Mouse (Mus musculus) cerebellum, postnatal 4 days (tissue): Measurements from ENCODE around the gene Flrt1.

ENCODE experiments used
- DNase-seq, 2 experiments: peaks; one replicate each; pipeline ENCODE4 v3.0.0; 2022; ENCODE audit warnings: low spot score in 2 of 2, mixed read lengths in 1 of 2

Flrt1 gene

GRCm38 (mm10) chr19:7105544-7105943 lies at the start of gene Flrt1:
Gene Flrt1, minus strand, starts transcription at chr19:7105729.
- no peak for DNase-seq

- peak in 1 of 2 experiments; percentile 30 for DNase-seq
Observed at GRCm38 (mm10) chr19:7155196-7155595, 49.7 kb upstream of the Flrt1 start.

- no peak for DNase-seq
Observed at GRCm38 (mm10) chr19:7153232-7153631, 47.7 kb upstream of the Flrt1 start.

GRCm38 (mm10) chr19:7151927-7152653 lies 46.6 kb upstream of the Flrt1 start:
- DNase-seq, result no peak

- DNase-seq, result no peak
Observed at GRCm38 (mm10) chr19:7151300-7151926, 45.9 kb upstream of the Flrt1 start.

GRCm38 (mm10) chr19:7149158-7149685 lies 43.7 kb upstream of the Flrt1 start:
- DNase-seq, result no peak

- DNase-seq, result no peak
Observed at GRCm38 (mm10) chr19:7148541-7149085, 43.1 kb upstream of the Flrt1 start.

GRCm38 (mm10) chr19:7148096-7148495 lies 42.6 kb upstream of the Flrt1 start:
- no peak for DNase-seq

GRCm38 (mm10) chr19:7146376-7146775 lies 40.8 kb upstream of the Flrt1 start:
- no peak for DNase-seq

GRCm38 (mm10) chr19:7144458-7144857 lies 38.9 kb upstream of the Flrt1 start:
- no peak for DNase-seq

- no peak for DNase-seq
Observed at GRCm38 (mm10) chr19:7143854-7144253, 38.3 kb upstream of the Flrt1 start.

GRCm38 (mm10) chr19:7142207-7142915 lies 36.8 kb upstream of the Flrt1 start:
- DNase-seq, result no peak

GRCm38 (mm10) chr19:7140856-7141421 lies 35.4 kb upstream of the Flrt1 start:
- no peak for DNase-seq

- DNase-seq, result peak in 1 of 2 experiments; percentile 63
Observed at GRCm38 (mm10) chr19:7140373-7140772, 34.8 kb upstream of the Flrt1 start.

- no peak for DNase-seq
Observed at GRCm38 (mm10) chr19:7139321-7139720, 33.8 kb upstream of the Flrt1 start.

GRCm38 (mm10) chr19:7138327-7138726 lies 32.8 kb upstream of the Flrt1 start:
- no peak for DNase-seq

- DNase-seq, result no peak
Observed at GRCm38 (mm10) chr19:7136714-7137498, 31.4 kb upstream of the Flrt1 start.

GRCm38 (mm10) chr19:7136016-7136415 lies 30.5 kb upstream of the Flrt1 start:
- DNase-seq, result no peak

- DNase-seq, result no peak
Observed at GRCm38 (mm10) chr19:7135525-7135924, 30.0 kb upstream of the Flrt1 start.

- no peak for DNase-seq
Observed at GRCm38 (mm10) chr19:7134631-7135091, 29.1 kb upstream of the Flrt1 start.

GRCm38 (mm10) chr19:7133436-7133835 lies 27.9 kb upstream of the Flrt1 start:
- no peak for DNase-seq
